Mouse (Mus musculus) thymus, adult 2 months (tissue): ENCODE measurements at regions not wholly inside any gene's neighbourhood (a gene's known extent, or its start where the extent isn't known, plus 50 kb on each side); places are given as distances from the start of the nearest gene placed in this dataset.

Source experiments
- DNase-seq: peaks from one replicate; pipeline ENCODE4 v3.0.0; 2021
- H3K27ac ChIP-seq: fragments of 200-500 bp; 2 replicates; pipeline ENCODE4 v1.5.1; 2012; ENCODE audit warnings: low read length, control low read depth; ENCODE audit not compliant: control insufficient read depth, insufficient read depth
- H3K27me3 ChIP-seq: fragments of 200-500 bp; 2 replicates; pipeline ENCODE4 v1.6.1; 2012; ENCODE audit warnings: mild to moderate bottlenecking, low read length, moderate library complexity, mixed read lengths; ENCODE audit not compliant: control insufficient read depth, insufficient read depth
- H3K36me3 ChIP-seq: fragments of 200-500 bp; 2 replicates; pipeline ENCODE4 v1.6.1; 2012; ENCODE audit warnings: mild to moderate bottlenecking, low read length, moderate library complexity; ENCODE audit not compliant: control insufficient read depth, insufficient read depth
- H3K4me1 ChIP-seq: fragments of 200-500 bp; replicated peaks from 2 replicates; pipeline ENCODE4 v1.6.1; 2012; ENCODE audit warnings: low read length; ENCODE audit not compliant: control insufficient read depth, insufficient read depth
- H3K4me3 ChIP-seq: fragments of 200-500 bp; 2 replicates; pipeline ENCODE4 v1.5.1; 2012; ENCODE audit warnings: mild to moderate bottlenecking, low read length, control low read depth, moderate library complexity; ENCODE audit not compliant: control insufficient read depth, insufficient read depth
- CTCF ChIP-seq: fragments of 200-500 bp; IDR thresholded peaks from 2 replicates; pipeline ENCODE4 v1.5.1; 2012; ENCODE audit warnings: mild to moderate bottlenecking, control low read depth, low read length, moderate library complexity, borderline replicate concordance; ENCODE audit not compliant: control insufficient read depth, poor library complexity, insufficient read depth; ENCODE audit errors: extremely low read depth
- POLR2A ChIP-seq: fragments of 200-500 bp; IDR thresholded peaks from 2 replicates; pipeline ENCODE4 v1.6.1; 2012; ENCODE audit warnings: mild to moderate bottlenecking, low read length, control low read depth, moderate library complexity; ENCODE audit not compliant: control insufficient read depth, poor library complexity, insufficient read depth; ENCODE audit errors: extremely low read depth
- WGBS: fragments of 180-500 bp; shearing (Covaris S2); methylation state at CpG from one replicate; pipeline ENCODE4 v1.1.7; 2018; 5-methylcytosine and 5-hydroxymethylcytosine counted together

DNA sequence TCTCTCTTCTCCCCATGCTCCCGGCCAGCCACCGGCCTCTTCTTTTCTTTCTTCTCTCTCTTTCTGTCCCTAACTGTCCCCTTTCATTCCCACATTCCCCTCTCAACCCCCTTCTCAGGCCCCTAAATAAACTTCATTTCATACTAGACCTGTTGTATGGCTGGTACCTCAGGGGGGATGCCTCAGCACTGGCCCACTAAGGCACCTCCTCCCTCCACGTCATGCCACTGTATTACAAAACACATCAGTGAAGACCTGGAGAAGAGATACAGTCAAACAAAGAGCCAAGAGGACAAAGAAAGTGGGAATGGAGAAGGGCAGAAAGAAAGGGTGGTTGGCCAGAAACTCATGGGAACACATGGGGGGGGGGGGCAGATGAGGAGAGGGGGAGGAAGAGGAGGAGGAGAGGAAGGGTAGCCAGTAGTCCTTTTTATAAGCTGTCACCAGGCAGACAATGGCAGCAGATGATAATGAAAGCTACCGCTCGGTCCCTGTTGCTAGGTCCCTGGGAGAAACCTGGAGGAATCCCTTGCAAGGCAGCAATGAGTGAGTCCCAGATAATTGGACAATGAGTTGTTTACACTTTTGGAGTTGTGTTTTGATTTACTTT, 224.5 kb upstream of the Pfn2 start:
- H3K36me3 ChIP-seq: no peaks in the 10 kb centered on the region
- TF ChIP-seq CTCF: no peak
- no peak for TF ChIP-seq POLR2A
- no peaks in the 10 kb centered on the region for H3K4me1 ChIP-seq
- H3K27me3 ChIP-seq: no peaks in the 10 kb centered on the region
- H3K27ac ChIP-seq: no peak overlapping the region
- DNase-seq: no peak
- 96% methylated on average over 5 of the region's 5 CpGs for WGBS
- H3K4me3 ChIP-seq: no peak overlapping the region

DNA sequence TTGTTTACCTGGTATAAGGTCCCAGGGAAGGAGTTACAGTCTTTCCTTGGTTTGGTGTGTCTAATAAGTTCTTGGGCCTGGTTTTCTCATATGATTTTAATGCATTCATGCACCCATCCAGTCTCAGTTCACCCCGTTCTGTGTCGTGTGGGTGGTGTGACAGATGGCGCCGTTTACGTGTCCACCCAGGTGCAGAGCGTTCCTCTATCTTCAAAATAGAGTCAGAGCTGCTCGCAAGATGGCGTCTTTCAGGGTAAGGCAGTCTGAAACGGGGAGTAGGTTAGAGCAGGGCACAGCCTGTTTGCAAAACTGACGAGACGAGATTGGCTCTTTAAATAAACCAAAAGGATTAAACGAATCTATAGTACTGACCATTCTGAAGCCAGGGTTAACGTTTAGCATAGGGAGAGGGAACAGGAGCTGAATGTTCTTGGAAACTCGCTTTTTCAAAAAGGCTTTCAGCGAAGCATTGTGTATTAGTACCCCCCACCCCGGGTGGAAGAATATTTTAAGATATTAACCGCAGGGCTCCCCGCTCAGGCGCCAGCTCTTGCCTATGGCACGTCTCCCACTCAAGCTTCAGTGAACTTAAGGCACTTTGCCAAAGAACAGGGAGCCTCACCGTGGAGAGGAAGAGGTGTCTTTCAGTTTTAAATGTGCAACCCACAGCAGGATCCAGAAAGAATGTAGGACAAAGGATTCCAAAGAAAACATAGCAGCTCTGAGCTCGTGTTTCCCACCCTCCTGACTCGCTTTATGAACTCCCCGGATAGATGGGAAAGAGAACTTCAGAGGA, 241.7 kb upstream of the Pfn2 start:
- TF ChIP-seq CTCF: no peak
- no peak for TF ChIP-seq POLR2A
- no peak for DNase-seq
- Histone ChIP-seq H3K4me1 (no peaks in the 10 kb centered on the region), H3K27ac (no peak overlapping the region), H3K36me3 (no peaks in the 10 kb centered on the region), H3K27me3 (no peaks in the 10 kb centered on the region), H3K4me3 (no peak overlapping the region)
- WGBS: 90% methylated on average over 24 of the region's 24 CpGs

GRCm38 (mm10) chr3:58090396-58090795, 242.5 kb upstream of the Pfn2 start:
- Histone ChIP-seq H3K27ac (no peak overlapping the region), H3K4me1 (no peaks in the 10 kb centered on the region), H3K36me3 (no peaks in the 10 kb centered on the region), H3K4me3 (no peak overlapping the region), H3K27me3 (no peaks in the 10 kb centered on the region)
- TF ChIP-seq CTCF (no peak), POLR2A (no peak)
- DNase-seq: no peak
- WGBS: 91% methylated on average over 8 of the region's 8 CpGs

- TF ChIP-seq CTCF: no peak
- TF ChIP-seq POLR2A: no peak
- no peaks in the 10 kb centered on the region for H3K36me3 ChIP-seq
Measured at GRCm38 (mm10) chr3:58091466-58092176, 243.7 kb upstream of the Pfn2 start.

GRCm38 (mm10) chr3:58110911-58111476, 263.1 kb upstream of the Pfn2 start:
- H3K27me3 ChIP-seq: no peaks in the 10 kb centered on the region
- H3K4me1 ChIP-seq: no peaks in the 10 kb centered on the region
- no peak for DNase-seq
- H3K27ac ChIP-seq: no peak overlapping the region
- no peak overlapping the region for H3K4me3 ChIP-seq
- H3K36me3 ChIP-seq: no peaks in the 10 kb centered on the region
- WGBS: 95% methylated on average over 5 of the region's 5 CpGs
- no peak for TF ChIP-seq CTCF
- TF ChIP-seq POLR2A: no peak

More at GRCm38 (mm10) chr3:58091466-58092176, 243.7 kb upstream of the Pfn2 start:
- Histone ChIP-seq H3K27me3 (no peaks in the 10 kb centered on the region), H3K27ac (no peak overlapping the region), H3K4me3 (no peak overlapping the region), H3K4me1 (no peaks in the 10 kb centered on the region)
- 92% methylated on average over 6 of the region's 6 CpGs for WGBS
- DNase-seq: no peak

- WGBS: 84% methylated on average over 7 of the region's 7 CpGs
- no peaks in the 10 kb centered on the region for H3K36me3 ChIP-seq
- no peak for DNase-seq
- H3K4me1 ChIP-seq: no peaks in the 10 kb centered on the region
- H3K4me3 ChIP-seq: no peak overlapping the region
- TF ChIP-seq POLR2A (no peak), CTCF (no peak)
- no peaks in the 10 kb centered on the region for H3K27me3 ChIP-seq
- no peak overlapping the region for H3K27ac ChIP-seq
Measured at GRCm38 (mm10) chr3:58112431-58112856, 264.6 kb upstream of the Pfn2 start.
